Mouse (Mus musculus): Measurements from ENCODE around the gene Olfr700. TPM values are rescaled to one million over a fixed set of nuclear protein-coding genes. Genes with fewer than 3 reads are reported as not detected.
"Not testable (repeated sequence)": the region's sequence is repeated elsewhere in the genome, so short reads cannot be mapped to it uniquely, and the experiment has no call there.

Gene Olfr700
- total RNA-seq (2021), result not detected
- long read RNA-seq, experiment 1, result 0 reads
- long read RNA-seq, experiment 2, result 0 reads

DNA sequence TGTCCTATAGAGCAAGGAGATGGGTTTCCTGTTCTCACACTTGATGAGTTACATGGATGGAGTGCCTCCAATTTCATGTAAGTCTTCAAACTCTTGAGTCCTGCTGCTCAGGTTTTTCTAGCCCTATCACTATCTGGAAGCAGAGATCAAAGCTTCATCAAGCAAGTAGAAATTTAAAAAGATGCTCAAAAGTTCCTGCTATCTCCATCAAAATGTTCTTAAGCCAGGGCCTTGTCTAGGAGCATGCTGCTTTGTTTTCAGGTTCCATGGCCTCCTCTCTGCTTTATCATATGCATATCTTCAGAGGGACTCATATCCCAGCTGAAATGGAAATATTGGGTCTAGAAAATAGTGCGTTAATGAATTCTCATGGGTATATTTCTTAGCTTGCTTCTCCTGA is at the start of gene Olfr700:
TSS of gene Olfr700 (minus strand) at position 101 of the 400 bp plus-strand sequence.
- DNase-seq, result no peak

DNA sequence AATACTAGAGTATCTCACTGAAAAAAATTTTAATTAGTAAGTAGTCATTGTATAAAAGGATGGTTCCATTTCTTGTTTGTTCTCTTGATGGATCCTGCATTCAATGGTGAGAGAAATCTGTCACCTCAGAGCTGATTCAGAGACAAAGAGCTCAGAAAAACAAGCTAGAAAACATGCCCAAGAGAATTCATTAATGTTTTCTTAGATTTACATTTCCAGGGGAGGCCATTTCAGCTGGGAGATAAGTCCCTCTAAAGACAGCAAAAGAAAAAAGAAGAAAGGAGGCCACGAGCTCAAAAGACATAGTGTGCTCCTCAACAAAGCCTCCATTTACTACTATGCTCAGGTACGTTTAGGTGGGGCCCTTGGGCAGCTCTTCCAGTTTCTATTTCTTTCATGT is 34.4 kb upstream of the Olfr700 start, which contains the start of gene Olfr703:
TSS of gene Olfr703 (plus strand) at position 301 of the 400 bp plus-strand sequence.
- DNase-seq, result no peak

DNA sequence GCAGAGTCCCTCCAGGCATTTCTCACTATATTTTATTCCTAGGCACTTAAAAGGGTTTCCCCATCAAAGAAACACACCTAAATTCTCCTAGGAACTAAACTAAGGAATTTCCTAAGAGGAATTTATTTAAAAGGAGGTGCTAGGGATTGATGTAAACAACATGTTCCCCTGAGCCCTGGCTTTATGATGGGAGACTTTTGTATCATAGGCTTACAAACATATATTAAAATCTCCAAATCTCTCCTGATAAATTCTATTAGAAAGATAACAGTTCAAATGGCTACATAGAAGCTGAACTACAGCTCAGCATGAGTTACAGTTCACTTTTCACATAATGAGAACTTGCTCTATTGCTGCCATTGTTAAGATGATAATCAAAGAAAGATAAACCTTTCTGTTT is 25.2 kb upstream of the Olfr700 start, which contains the start of gene Olfr702:
TSS of gene Olfr702 (minus strand) at position 101 of the 400 bp plus-strand sequence.
- no peak for DNase-seq

DNA sequence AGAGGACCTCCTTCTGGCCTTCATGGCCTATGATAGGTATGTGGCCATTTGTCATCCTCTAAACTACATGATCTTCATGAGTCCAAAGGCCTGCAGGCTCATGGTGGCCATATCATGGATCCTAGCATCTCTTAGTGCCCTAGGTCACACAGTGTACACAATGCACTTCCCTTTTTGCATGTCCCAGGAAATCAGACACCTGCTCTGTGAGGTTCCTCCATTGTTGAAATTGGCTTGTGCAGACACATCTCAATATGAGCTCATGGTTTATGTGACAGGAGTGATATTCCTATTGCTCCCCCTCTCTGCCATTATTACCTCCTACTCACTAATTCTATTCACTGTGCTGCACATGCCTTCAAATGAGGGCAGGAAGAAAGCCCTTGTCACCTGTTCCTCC is 9.8 kb upstream of the Olfr700 start:
- DNase-seq, result no peak

DNA sequence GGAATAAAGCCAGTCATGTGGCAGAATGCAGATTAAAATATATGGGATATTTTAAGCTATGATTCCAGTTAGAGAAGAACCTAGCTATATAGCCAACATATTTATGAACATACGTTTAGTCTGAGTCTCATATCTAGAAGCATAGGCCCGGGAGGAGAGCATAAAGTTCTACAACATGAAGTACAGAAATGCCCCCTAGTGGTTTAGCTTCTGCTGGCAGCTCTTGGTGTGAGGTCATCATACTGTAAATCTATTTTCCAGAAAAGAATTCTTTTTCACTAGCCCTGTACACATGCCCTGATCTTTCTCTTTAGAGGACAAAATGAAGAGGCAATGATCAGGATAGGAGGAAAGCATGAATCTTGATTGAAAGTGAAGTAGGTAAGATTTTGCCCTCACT is 7.1 kb upstream of the Olfr700 start:
- DNase-seq, result peak in 1 of 2 experiments; percentile 9

DNA sequence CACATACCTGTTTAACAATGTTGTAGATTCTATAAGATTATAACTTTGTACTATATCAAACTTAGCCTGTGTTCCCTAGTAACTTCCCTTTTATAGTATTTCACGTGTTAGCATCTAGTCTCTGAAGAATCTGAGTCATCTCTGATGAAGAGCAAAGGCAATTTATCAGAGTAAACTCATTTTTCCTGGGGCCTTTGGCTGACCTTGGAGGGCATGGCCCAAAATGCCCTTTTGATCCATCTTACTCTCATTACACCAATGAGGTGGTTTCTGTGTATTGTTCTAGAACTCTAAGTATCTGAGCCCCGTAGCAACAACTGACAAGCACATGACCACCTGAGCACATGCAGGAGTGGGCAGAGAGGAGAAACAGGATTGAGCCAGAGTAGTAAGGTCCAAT is 5.2 kb upstream of the Olfr700 start, which contains the start of gene Olfr701:
TSS of gene Olfr701 (plus strand) at position 301 of the 400 bp plus-strand sequence.
- DNase-seq, result no peak

DNA sequence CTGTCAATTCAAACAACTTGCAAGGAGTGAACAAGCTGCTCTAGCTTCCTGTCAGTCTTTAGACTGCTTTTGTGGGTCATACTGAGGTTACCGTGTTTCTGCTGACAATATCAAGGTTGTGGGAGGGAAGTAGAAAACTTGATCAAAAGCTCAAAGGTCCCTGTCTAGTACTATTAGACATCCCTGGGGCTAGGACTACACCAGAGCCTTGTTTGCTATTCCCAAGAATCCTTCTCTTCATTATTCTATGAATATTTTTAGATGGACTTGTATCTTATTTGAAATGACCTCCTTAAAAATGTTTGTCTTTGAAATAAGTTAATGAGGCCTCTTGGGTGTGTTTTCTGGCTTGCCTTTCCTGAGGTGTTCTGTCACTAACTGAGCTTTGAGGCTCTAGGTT is 15.5 kb downstream of the Olfr700 start, which contains the start of gene Olfr699:
TSS of gene Olfr699 (minus strand) at position 101 of the 400 bp plus-strand sequence.
- no peak for DNase-seq

DNA sequence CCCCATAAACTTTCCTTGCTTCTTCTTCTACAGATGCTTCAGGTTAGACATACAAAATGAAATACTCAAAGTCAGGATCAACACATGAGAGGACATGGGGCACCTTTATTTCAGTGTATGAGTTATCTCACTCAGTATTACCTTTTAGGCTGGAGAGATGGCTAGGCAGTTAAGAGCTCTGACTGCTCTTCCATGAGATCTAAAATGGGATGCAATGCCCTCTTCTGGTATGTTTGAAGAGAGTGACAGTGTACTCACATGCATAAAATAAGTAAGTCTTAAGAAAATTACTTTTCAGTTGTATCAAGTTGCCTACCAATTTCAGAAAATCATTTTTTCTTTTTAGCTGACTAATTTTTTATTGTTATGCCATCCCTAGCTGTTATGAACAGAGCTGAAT is 20.3 kb downstream of the Olfr700 start:
- DNase-seq, result peak in 1 of 2 experiments; percentile 3

DNA sequence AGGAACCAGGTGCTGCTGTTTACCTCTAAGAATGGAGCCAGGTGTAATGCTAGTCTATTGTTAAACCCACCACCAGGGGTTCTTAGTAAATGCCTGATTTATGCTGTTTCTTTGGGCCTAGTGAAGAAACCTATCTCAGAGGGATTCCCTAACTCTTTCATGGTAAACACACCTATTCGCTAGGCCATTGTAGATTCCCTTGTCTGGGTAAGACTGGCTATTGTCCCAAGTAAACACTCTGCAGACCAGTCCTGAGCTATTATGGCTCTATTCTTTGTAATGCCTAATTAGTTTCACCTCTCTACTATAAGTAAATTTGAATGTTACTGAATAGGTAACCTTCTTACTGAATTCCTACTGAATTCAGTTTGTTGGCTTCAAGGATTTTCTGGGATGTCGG is 47.6 kb downstream of the Olfr700 start:
- not testable (repeated sequence) for DNase-seq

DNA sequence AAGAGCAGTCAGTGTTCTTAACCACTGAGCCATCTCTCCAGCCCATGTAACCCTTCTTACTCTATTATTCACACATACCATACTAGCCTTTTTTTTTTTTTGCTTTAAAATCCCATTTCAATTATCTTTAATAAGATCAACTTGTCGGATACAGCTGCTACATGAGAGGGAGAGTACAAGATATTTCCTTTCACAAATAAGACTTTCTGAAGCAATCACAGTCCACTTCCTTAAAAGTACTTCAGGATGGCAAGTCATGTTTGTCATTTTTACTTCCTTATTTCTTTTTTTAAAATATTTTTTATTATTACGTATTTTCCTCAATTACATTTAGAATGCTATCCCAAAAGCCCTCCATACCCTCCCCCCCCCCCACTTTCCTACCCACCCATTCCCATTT is 49.8 kb downstream of the Olfr700 start:
- DNase-seq, result no peak

Other genes with a start within 250 kb of the Olfr700 start
- not detected for gene Olfr693, start 128.2 kb downstream of the Olfr700 start, total RNA-seq (2021)
- gene Olfr694, start 117.0 kb downstream of the Olfr700 start, total RNA-seq (2021), result not detected
- gene Olfr695, start 92.4 kb downstream of the Olfr700 start, total RNA-seq (2021), result not detected
- not detected for gene Olfr697, start 66.4 kb downstream of the Olfr700 start, total RNA-seq (2021)
- gene Olfr698, start 53.4 kb downstream of the Olfr700 start, total RNA-seq (2021), result not detected
- not detected for gene Olfr699, start 15.6 kb downstream of the Olfr700 start, total RNA-seq (2021)
- not detected for gene Olfr701, start 5.3 kb upstream of the Olfr700 start, total RNA-seq (2021)
- gene Olfr702, start 25.1 kb upstream of the Olfr700 start, total RNA-seq (2021), result not detected
- gene Olfr703, start 34.5 kb upstream of the Olfr700 start, total RNA-seq (2021), result not detected
- not detected for gene Olfr704, start 54.4 kb upstream of the Olfr700 start, total RNA-seq (2021)
- not detected for gene Olfr705, start 68.1 kb upstream of the Olfr700 start, total RNA-seq (2021)
- not detected for gene Olfr706, start 79.3 kb upstream of the Olfr700 start, total RNA-seq (2021)
- gene Olfr707, start 92.4 kb upstream of the Olfr700 start, total RNA-seq (2021), result not detected
- not detected for gene Olfr1532-ps1, start 99.2 kb upstream of the Olfr700 start, total RNA-seq (2021)
- not detected for gene Olfr709-ps1, start 123.4 kb upstream of the Olfr700 start, total RNA-seq (2021)
- not detected for gene Olfr710, start 139.5 kb upstream of the Olfr700 start, total RNA-seq (2021)
- gene Olfr6, start 155.1 kb upstream of the Olfr700 start, total RNA-seq (2021), result not detected
- not detected for gene Olfr711, start 166.6 kb upstream of the Olfr700 start, total RNA-seq (2021)
- not detected for gene Olfr2, start 197.2 kb upstream of the Olfr700 start, total RNA-seq (2021)
- not detected for gene Olfr713, start 222.3 kb upstream of the Olfr700 start, total RNA-seq (2021)